Mouse (Mus musculus) myocyte (in vitro differentiated cells): ENCODE results near the gene 4930426L09Rik.

Experiments
- MAX ChIP-seq: IDR thresholded peaks from one replicate; pipeline ENCODE4 v1.6.1; 2011; ENCODE audit warnings: low read depth, mild to moderate bottlenecking, control low read depth
- MYOD1 ChIP-seq, 3 experiments: IDR thresholded peaks; one replicate each; pipeline ENCODE4 v1.6.1; 2011; ENCODE audit warnings: control low read depth in 2 of 3, low read depth in 2 of 3, mild to moderate bottlenecking in 2 of 3, moderate library complexity in 1 of 3; ENCODE audit not compliant: insufficient read length in 2 of 3, control insufficient read depth in 1 of 3
- MYOG ChIP-seq, 3 experiments: IDR thresholded peaks; one replicate each; pipeline ENCODE4 v1.6.1; 2011; ENCODE audit warnings: control low read depth in 2 of 3, low read depth in 2 of 3, mild to moderate bottlenecking in 2 of 3; ENCODE audit not compliant: insufficient read length in 2 of 3, control insufficient read depth in 1 of 3, insufficient read depth in 1 of 3
- POLR2A ChIP-seq: IDR thresholded peaks from one replicate; pipeline ENCODE4 v1.6.1; 2011; ENCODE audit warnings: low read depth, mild to moderate bottlenecking, control low read depth, moderate library complexity; ENCODE audit not compliant: insufficient read length
- POLR2AphosphoS2 ChIP-seq: IDR thresholded peaks from one replicate; pipeline ENCODE4 v1.6.1; 2011; ENCODE audit warnings: low read depth, control low read depth; ENCODE audit not compliant: insufficient read length
- REST ChIP-seq: IDR thresholded peaks from one replicate; pipeline ENCODE4 v1.6.1; 2011; ENCODE audit warnings: mild to moderate bottlenecking, control low read depth, moderate library complexity; ENCODE audit not compliant: insufficient read depth, insufficient read length
- TCF12 ChIP-seq: IDR thresholded peaks from one replicate; pipeline ENCODE4 v1.6.1; 2011; ENCODE audit warnings: mild to moderate bottlenecking, control low read depth; ENCODE audit not compliant: poor library complexity, insufficient read depth, severe bottlenecking

DNA sequence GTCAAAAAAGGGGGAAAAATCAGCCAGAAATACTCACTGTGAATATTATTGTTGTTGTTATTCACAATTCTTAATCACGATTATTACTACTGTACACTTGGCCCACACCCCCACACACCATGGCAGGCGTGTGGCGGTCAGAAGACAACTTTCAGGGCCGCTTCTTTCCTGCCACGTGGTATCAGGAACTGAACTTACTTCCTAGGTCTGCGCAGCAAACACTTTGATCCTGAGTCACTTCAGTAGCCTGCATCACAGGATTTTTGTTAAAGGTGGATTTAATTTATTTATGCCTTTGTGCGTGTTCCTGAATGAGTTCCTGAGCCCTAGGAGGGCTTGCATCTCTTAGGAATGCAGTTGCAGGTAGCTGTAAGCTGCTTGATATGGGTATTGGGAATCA, 49.4 kb upstream of the 4930426L09Rik start:
- no peak for TF ChIP-seq TCF12
- no peak for TF ChIP-seq MAX
- no peak for TF ChIP-seq MYOD1 (IDR thresholded peaks at IDR 0.05; ENCODE audit: control insufficient read depth in 1 of 3, insufficient read length in 2 of 3, low read depth in 2 of 3)
- TF ChIP-seq REST, result no peak
- TF ChIP-seq POLR2A, result no peak
- no peak for TF ChIP-seq MYOG (IDR thresholded peaks at IDR 0.05; ENCODE audit: control insufficient read depth in 1 of 3, insufficient read depth in 1 of 3, insufficient read length in 2 of 3, low read depth in 2 of 3)
- no peak for TF ChIP-seq POLR2AphosphoS2
